Mouse (Mus musculus) forebrain, embryonic 14.5 days (tissue): ENCODE data around the gene Lsamp. TPM values are rescaled to one million over a fixed set of nuclear protein-coding genes. Genes with fewer than 3 reads are reported as not detected.

Experiments
- ATAC-seq: fragments of 200-750 bp; cut with Nextera tagmentation; 2 replicates; pipeline ENCODE4 v1.8.0; 2017; ENCODE audit warnings: mild to moderate bottlenecking, moderate library complexity
- DNase-seq: peaks from one replicate; pipeline ENCODE4 v3.0.0-alpha.2; 2015; ENCODE audit warnings: low spot score
- H3K27ac ChIP-seq: fragments of 300-500 bp; sonication (generic); 2 replicates; pipeline ENCODE4 v1.5.1; 2014; ENCODE audit warnings: low read depth, mild to moderate bottlenecking, control low read depth, low read length, moderate library complexity
- H3K27me3 ChIP-seq: fragments of 300-500 bp; sonication (generic); replicated peaks from 2 replicates; pipeline ENCODE4 v1.6.1; 2014; ENCODE audit warnings: low read length, control low read depth, mixed read lengths; ENCODE audit not compliant: control insufficient read depth, insufficient read depth
- H3K36me3 ChIP-seq: fragments of 300-500 bp; sonication (generic); 2 replicates; pipeline ENCODE4 v1.6.1; 2014; ENCODE audit warnings: low read length, control low read depth; ENCODE audit not compliant: control insufficient read depth, insufficient read depth
- H3K4me1 ChIP-seq: fragments of 300-500 bp; sonication (generic); 2 replicates; pipeline ENCODE4 v1.6.1; 2014; ENCODE audit warnings: antibody characterized with exemption, low read length, control low read depth; ENCODE audit not compliant: control insufficient read depth, insufficient read depth
- H3K4me2 ChIP-seq: fragments of 300-500 bp; sonication (generic); 2 replicates; pipeline ENCODE4 v1.6.1; 2014; ENCODE audit warnings: mild to moderate bottlenecking, control low read depth, low read length
- H3K4me3 ChIP-seq: fragments of 300-500 bp; sonication (generic); 2 replicates; pipeline ENCODE4 v1.5.1; 2014; ENCODE audit warnings: low read depth, low read length, control low read depth
- H3K9ac ChIP-seq: fragments of 300-500 bp; sonication (generic); 2 replicates; pipeline ENCODE4 v1.6.1; 2014; ENCODE audit warnings: mild to moderate bottlenecking, low read length, control low read depth, moderate library complexity
- H3K9me3 ChIP-seq: fragments of 300-500 bp; sonication (generic); replicated peaks from 2 replicates; pipeline ENCODE4 v1.6.1; 2016; ENCODE audit warnings: low read length, control low read depth, mixed read lengths; ENCODE audit not compliant: control insufficient read depth
- WGBS: fragments of 180-500 bp; shearing (Covaris S2); extraction: QIAGEN DNeasy Blood & Tissue Kit; methylation state at CpG from one replicate; pipeline ENCODE4 v1.1.7; 2014; 5-methylcytosine and 5-hydroxymethylcytosine counted together
- polyA plus RNA-seq: library from polyadenylated mRNA; unstranded; fragments of >200 nt; fragmentation: Nextera tagmentation; extraction: Ambion mirVana; gene quantifications from 2 replicates; pipeline ENCODE4 v1.2.1, GENCODE M21; 2014

The Lsamp gene
- polyA plus RNA-seq, 1 experiment from 2014 or later: 19.0 TPM

DNA sequence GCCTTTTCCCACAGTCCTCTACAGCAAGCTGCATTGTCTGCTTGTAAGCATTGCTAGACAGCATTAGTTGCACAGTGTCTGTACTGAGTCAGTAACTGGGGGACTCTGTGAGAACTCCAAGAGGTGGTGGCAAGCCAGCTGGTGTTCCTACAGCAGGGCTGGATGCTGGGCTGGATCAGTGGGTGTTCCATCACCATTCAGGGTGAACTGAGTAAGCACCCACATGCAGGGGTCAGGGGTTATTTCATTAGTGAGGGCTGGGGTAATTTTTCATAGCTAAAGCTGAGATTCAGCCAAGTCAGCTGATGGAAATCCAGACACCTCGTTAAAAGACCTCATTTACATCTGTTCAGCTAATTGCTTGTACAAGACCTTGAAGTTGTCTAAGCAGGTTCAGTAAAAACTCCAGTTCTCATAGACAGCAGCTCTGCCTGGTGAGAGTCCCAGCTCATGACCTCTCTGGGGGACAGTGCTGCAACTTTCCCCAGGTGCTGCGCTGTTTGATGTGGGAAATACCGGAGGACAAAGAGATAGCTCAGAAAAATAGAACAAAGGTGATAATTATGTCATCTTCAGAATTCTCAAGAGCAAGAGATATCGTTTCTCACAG lies 1928.5 kb downstream of the Lsamp start:
- Histone ChIP-seq H3K4me3 (no peak overlapping the region), H3K9me3 (no peaks in the 10 kb centered on the region), H3K36me3 (no peaks in the 10 kb centered on the region), H3K4me1 (peaks cover 7% of the 10 kb centered on the region), H3K27ac (no peak overlapping the region), H3K4me2 (no peak overlapping the region), H3K9ac (no peak overlapping the region), H3K27me3 (no peaks in the 10 kb centered on the region)
- peak; percentile 55 for DNase-seq
- peak; percentile 80 for ATAC-seq
- WGBS: 39% methylated on average over 4 of the region's 4 CpGs

DNA sequence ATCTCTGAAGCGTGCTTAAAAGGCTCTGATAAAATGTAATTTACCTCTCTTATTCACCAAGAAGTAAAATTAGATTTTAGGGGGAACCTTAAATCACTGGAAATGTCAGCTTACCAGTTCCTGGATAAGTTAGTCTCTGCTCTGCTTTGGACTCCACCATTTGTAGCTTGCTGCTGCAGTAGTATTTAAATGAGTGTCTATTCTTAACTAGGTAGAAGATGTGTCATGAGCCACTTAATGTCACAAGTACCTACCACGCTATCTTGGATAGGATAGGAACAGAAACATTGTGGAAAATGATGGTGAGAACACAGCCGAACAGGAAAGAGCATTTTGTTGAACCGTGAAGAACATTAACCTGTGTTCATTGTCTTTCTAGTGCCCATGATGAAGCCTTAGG lies 1929.2 kb downstream of the Lsamp start:
- DNase-seq: no peak
- Histone ChIP-seq H3K9ac (no peak overlapping the region), H3K27me3 (no peaks in the 10 kb centered on the region), H3K9me3 (no peaks in the 10 kb centered on the region), H3K4me3 (no peak overlapping the region), H3K27ac (no peak overlapping the region), H3K36me3 (no peaks in the 10 kb centered on the region), H3K4me2 (no peak overlapping the region), H3K4me1 (peaks cover 7% of the 10 kb centered on the region)
- no peak for ATAC-seq
- WGBS: 86% methylated on average over 4 of the region's 4 CpGs

DNA sequence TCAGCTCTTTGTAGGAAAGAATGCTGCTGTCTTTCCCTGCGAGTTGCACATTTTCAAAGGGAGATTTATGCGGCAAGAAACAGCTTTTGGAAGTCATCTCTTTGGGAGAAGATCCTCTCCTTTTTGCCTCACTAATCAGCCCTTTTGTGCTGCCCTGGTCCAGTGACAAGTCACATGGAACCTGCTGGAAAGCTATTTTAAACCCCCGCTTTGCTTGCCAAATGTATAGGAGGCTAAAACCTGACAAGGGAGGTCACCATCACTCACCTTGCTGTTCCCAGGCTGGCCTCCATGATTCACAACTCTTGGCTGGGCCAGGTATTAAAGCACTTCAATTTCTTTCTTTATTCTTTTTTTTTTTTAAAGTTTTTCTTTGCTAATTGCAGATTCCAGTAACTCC lies 1932.2 kb downstream of the Lsamp start:
- H3K4me1 ChIP-seq: peaks cover 7% of the 10 kb centered on the region
- H3K4me2 ChIP-seq: no peak overlapping the region
- 80% methylated on average over 3 of the region's 3 CpGs for WGBS
- no peaks in the 10 kb centered on the region for H3K9me3 ChIP-seq
- no peak for ATAC-seq
- no peak overlapping the region for H3K27ac ChIP-seq
- H3K9ac ChIP-seq: no peak overlapping the region
- H3K36me3 ChIP-seq: no peaks in the 10 kb centered on the region
- no peak for DNase-seq
- H3K27me3 ChIP-seq: no peaks in the 10 kb centered on the region
- H3K4me3 ChIP-seq: no peak overlapping the region

DNA sequence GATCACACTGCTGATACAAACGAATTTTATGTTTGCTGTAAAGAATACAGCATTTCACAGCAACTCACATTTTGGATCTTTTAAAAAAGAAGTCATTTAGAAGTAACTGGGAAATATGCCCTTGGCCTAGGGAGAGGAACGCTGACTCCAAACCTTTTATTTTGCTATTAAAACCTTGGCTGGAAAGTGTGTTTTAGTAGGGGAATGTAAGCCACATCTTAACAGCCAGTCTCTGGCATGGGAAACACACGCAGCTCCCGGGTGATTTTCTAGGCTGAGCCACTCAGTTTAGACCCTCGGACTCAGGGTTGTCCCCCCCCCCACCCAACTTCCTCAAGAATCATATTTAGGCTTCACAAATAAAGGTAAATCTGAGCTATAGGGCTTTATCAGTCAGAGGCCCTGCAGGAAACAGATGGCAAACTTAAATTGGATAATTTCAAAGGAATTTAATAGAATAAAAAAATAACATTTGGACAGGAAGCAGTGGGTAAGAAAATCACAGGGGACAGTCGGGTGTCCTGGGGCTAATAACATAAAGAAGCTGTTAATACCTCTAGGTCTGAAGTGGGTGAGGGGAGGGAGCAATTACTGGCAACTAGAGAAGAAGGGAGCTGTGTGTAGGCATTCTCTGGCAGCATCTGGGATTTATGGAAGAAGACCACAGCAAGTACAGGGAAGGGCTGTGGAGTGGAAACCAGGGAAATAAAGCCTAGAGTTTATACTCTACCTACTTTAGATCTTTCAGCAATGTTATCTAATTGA lies 1933.1 kb downstream of the Lsamp start:
- DNase-seq (no peak), ATAC-seq (no peak)
- WGBS: 62% methylated on average over 6 of the region's 6 CpGs
- no peak overlapping the region for H3K9ac ChIP-seq
- H3K4me2 ChIP-seq: no peak overlapping the region
- no peaks in the 10 kb centered on the region for H3K36me3 ChIP-seq
- H3K4me1 ChIP-seq: peaks cover 7% of the 10 kb centered on the region
- H3K27me3 ChIP-seq: no peaks in the 10 kb centered on the region
- no peak overlapping the region for H3K27ac ChIP-seq
- no peaks in the 10 kb centered on the region for H3K9me3 ChIP-seq
- no peak overlapping the region for H3K4me3 ChIP-seq

DNA sequence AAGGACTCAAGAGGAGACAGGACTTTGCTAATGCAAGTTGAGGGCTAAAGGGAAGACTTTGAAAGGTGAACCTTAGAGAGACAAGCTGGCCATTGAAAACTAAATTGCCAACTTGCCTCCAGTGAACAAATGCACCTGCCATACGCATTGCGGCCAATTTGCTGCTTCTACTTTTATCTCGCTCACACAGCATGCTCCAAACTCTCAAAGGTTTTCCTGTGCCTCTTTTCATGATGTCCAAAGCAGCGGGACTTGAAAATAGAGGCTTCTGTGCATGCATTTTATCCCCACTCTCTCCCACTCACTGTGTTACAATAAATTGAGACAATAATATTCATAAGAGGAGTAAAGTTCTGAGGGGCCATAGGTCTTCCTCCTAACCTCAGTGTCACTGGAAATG lies 1945.4 kb downstream of the Lsamp start:
- Histone ChIP-seq H3K4me2 (no peak overlapping the region), H3K27me3 (no peaks in the 10 kb centered on the region), H3K9me3 (no peaks in the 10 kb centered on the region), H3K36me3 (no peaks in the 10 kb centered on the region), H3K27ac (no peak overlapping the region), H3K4me3 (no peak overlapping the region), H3K4me1 (no peaks in the 10 kb centered on the region), H3K9ac (no peak overlapping the region)
- no peak for ATAC-seq
- DNase-seq: peak; percentile 4
- 85% methylated on average over 4 of the region's 4 CpGs for WGBS

DNA sequence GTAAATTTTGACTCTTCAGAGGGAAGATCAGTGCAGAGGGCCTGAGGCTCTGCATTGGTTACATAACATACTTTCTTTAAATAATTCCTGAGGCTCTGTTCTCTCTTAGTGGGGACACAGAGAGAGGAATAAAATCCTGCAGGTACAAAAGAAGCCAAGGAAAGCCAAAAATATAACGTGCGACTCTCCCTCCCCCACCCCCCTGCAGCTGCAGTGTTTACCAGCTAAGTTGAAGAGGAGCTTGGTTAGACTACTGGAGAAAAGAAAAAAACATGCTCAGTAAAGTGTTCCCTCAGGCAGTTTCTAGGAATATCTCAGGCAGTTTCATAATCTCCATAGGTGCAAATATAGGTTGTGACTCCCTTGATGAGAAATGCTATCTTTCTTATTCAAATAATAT lies 1951.5 kb downstream of the Lsamp start:
- no peaks in the 10 kb centered on the region for H3K9me3 ChIP-seq
- H3K9ac ChIP-seq: no peak overlapping the region
- 76% methylated on average over 2 of the region's 2 CpGs for WGBS
- no peaks in the 10 kb centered on the region for H3K27me3 ChIP-seq
- no peak overlapping the region for H3K4me2 ChIP-seq
- no peaks in the 10 kb centered on the region for H3K4me1 ChIP-seq
- no peak for ATAC-seq
- no peak overlapping the region for H3K27ac ChIP-seq
- no peaks in the 10 kb centered on the region for H3K36me3 ChIP-seq
- DNase-seq: no peak
- H3K4me3 ChIP-seq: no peak overlapping the region

DNA sequence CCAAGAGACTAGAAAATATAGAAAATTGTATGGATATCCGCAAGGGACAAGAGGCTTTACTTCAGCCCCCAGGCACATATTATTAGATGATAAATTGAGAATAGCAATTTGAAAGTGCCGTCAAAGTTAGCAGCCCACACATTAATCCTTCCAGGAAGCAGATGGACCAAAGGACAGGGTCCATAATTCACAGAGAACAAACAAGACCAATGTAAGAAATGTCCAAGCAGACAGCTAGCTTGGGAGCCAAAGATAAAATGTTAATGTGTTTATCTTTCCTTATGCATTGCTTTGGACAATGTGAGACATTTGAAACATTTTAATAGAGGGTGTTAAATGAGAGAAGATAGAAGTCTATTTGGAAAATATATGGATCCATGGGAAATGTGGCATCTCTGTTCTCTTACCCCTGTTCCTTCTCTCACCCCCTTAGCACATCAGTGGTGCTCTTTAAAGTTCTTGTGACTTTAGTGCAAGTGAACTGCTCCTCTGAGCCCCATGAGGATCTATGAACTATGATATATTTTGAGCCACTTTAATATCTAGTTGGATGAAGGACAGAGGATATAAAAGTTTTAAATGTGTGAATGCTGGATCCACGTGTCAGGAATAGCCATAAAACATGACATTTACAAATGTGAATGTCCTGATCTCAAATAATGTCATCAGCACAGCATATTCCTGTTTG lies 1952.9 kb downstream of the Lsamp start:
- no peaks in the 10 kb centered on the region for H3K27me3 ChIP-seq
- H3K27ac ChIP-seq: no peak overlapping the region
- no peak overlapping the region for H3K4me2 ChIP-seq
- H3K4me3 ChIP-seq: no peak overlapping the region
- no peaks in the 10 kb centered on the region for H3K4me1 ChIP-seq
- no peak for ATAC-seq
- no peak for DNase-seq
- no peak overlapping the region for H3K9ac ChIP-seq
- H3K36me3 ChIP-seq: no peaks in the 10 kb centered on the region
- WGBS: 95% methylated on average over 3 of the region's 3 CpGs
- no peaks in the 10 kb centered on the region for H3K9me3 ChIP-seq

DNA sequence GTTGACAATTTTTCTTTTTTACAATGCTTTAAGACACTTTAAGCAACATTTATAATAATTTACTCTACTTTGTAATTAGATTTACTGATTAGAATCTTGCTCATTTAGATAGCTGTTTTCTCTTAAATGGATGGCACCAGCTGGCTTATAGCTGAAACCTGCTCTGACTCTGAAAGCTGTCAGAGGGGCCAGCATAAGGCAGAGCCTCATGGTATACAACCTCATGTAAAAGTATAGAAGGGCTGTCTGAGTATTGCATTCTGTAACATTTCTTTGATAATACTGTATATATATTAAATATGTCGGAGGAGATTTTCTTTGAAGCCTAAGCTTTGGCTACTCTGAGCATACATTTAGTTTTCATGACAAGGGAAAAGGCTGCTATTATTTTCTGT lies 1953.4 kb downstream of the Lsamp start:
- no peaks in the 10 kb centered on the region for H3K36me3 ChIP-seq
- H3K4me2 ChIP-seq: no peak overlapping the region
- H3K27me3 ChIP-seq: no peaks in the 10 kb centered on the region
- H3K4me3 ChIP-seq: no peak overlapping the region
- no peak for DNase-seq
- no peak overlapping the region for H3K27ac ChIP-seq
- whole genome bisulfite sequencing: 95% methylated on average over 1 of the region's 1 CpGs
- no peak overlapping the region for H3K9ac ChIP-seq
- H3K9me3 ChIP-seq: no peaks in the 10 kb centered on the region
- no peak for ATAC-seq
- no peaks in the 10 kb centered on the region for H3K4me1 ChIP-seq

DNA sequence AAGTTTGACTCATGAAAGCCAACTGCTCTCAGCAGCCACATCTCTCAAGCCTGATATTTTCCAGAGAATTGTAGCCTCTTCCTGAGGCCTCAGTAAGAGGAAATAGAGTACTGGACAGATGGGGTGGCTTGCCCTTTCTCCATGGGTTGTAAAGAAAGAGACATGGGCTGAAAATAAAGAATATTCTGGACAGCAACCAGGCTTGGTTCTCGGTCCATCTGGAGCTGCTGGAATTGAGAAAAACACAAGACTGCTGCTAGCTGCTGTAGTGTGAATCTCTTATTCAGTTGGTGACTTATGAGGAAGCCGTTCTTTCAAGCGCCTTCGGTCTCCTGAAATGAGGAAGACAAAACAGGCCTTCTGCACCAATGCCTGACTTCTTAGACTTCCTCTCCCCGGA lies 1954.1 kb downstream of the Lsamp start:
- no peaks in the 10 kb centered on the region for H3K36me3 ChIP-seq
- DNase-seq: no peak
- 95% methylated on average over 5 of the region's 5 CpGs for WGBS
- no peaks in the 10 kb centered on the region for H3K27me3 ChIP-seq
- H3K4me3 ChIP-seq: no peak overlapping the region
- no peak overlapping the region for H3K4me2 ChIP-seq
- H3K9me3 ChIP-seq: no peaks in the 10 kb centered on the region
- no peaks in the 10 kb centered on the region for H3K4me1 ChIP-seq
- H3K9ac ChIP-seq: no peak overlapping the region
- H3K27ac ChIP-seq: no peak overlapping the region
- no peak for ATAC-seq
